Mouse (Mus musculus): ENCODE results near the gene Zfp654.

- TF ChIP-seq POLR2A (IDR thresholded peaks at IDR 0.05; ENCODE audit: low read depth, low read length) (no peak), CTCF (conservative IDR thresholded peaks at IDR 0.05; ENCODE audit: insufficient read depth, insufficient read length, low read depth, low read length) (no peak)
Observed at GRCm38 (mm10) chr16:64737289-64737688, 114.2 kb downstream of the Zfp654 start.
